Mouse (Mus musculus) urinary bladder, postnatal 4 days (tissue): ENCODE results near the gene Tmcc2.

Experiments
- DNase-seq, 2 experiments: peaks; one replicate each; pipeline ENCODE4 v3.0.0; 2021 to 2022; ENCODE audit warnings: low spot score in 2 of 2

The Tmcc2 gene

DNA sequence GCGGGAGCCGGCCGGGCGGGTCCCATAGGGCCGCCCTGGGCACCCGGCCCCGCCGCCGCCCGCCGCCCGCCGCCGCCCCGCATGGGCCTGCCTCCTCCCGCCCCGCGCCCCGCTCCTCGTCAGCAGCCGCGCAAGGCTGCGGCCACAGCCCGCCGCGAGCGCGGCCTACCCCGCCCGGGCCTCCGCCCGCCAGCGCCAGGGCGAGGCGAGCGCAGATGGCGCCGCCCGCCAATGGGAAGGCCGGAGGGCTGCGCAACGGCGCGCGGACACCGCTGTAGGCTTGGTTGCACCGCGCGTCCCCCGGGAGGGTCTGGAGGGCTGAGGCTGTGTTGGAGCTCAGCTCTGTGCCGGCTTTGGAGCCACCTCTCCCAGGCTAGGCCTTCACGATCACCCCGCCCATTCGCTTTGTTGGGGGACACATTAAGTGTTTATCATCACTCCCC, 520 bp upstream of the Tmcc2 start:
- DNase-seq, result peak in 1 of 2 experiments; percentile 69

DNA sequence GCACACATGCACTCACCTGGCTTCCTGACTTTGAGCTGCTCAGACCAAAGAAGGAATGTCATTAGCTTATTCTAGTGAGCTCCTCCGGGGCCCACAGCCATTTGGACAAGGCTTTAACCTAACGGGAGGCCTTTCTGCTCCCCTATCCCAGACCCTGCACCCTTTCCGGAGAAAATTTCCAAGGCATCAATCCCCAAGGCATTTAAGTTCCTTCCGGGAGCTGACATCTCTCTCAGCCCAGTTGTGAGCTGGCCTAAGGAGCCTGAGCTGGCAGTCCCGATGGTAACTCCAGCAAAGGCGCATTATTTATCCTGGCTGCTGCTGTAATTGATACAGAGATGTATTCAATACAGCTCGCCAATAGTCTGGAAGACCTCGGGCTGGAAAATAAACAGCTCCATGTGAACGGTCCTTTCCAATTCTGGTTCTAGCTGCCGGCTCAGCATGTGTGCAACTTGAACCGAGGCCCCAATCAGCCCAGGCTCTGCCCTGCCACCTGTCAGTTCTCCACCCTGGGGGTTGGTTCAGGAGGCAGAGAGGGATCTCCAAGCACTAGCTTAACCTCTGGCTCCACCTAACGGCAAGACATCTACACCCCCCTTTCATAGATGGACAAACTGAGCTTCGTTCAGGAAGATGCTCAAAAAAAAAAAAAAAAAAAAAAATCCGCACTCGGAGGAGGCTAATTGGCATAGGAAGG, 1.0 kb downstream of the Tmcc2 start:
- DNase-seq, result no peak

DNA sequence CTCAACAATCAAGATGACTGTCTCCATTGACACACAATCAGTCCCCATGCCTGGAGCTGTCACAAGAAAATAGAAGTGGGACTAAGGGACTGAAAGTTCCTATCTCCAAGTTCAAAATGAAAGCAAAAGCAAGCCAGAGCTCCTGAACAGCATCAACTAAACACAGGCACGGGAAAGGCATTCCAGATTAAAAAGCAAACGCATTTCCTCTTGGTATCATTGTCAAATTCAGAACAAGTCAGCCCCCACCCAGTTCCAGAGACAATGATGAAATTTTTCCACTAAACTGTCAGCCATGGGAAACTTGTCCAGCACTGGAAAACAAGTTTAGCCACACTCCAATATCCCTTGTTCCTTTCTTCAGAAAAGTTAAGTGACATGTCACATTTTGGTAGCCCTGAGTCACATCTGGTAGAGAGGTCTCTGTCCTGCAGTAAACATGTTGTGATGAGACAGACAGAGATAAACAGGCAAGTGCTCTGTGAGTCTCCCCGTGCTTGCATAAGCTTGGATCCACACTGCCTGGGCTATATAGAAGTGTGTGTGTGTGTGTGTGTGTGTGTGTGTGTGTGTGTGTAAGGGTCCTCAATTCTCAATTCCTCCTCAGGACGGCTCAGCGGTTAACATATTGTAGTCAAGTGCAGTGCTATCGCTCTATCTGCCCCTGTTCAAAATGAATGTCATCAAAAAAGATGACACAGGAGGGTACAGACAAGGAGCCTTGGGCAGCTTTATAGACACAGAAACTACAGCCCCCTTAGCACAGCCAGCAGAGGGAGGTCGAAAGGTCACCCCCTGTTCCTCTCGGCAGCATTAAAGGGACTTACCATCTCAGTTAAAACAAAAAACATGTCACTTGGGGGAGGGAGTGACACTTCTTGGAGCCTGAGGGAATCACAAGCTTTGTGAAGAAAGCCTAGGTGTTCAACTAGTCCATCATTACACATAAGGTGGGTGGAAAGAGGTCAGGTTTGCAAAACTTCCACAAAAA, 2.0 kb downstream of the Tmcc2 start:
- DNase-seq, result no peak

DNA sequence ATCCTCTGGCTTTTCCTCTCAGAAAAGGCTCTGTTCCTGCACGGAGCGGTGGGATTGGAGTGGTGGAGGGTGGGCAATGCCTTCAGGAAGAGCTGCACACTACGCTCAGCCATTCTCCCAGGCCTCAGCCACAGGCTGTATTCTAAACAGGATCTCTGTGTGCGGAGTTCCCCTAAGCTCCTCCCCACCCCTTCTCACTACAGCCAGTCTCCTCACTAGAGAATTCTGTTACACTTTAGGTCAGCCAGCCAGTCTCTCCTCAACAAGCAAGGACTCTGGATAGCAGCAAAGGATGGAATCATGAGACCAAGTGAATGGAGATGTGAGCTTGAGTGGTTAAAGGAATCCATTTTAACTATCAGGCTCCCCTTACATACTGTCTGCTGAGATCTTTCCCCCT, 3.1 kb downstream of the Tmcc2 start:
- no peak for DNase-seq

DNA sequence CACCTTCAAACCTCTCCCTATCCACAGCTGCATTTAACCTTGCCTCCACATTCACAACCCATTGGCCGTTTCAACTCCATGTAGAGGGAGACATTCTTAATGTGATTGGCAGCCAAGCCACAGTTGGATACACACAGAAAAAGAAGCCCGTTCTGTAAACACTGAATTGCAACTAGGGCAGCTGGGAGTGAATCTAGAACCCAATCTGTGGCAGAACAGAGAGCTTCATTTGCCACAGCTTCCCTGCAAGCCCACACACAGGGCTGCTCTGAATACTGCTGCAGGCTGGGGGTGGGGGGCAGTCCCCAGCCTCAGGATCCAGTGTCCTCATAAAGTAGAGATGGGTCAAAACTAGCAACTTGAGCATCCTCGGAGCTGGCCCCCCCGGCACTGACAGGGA, 4.8 kb downstream of the Tmcc2 start:
- no peak for DNase-seq

DNA sequence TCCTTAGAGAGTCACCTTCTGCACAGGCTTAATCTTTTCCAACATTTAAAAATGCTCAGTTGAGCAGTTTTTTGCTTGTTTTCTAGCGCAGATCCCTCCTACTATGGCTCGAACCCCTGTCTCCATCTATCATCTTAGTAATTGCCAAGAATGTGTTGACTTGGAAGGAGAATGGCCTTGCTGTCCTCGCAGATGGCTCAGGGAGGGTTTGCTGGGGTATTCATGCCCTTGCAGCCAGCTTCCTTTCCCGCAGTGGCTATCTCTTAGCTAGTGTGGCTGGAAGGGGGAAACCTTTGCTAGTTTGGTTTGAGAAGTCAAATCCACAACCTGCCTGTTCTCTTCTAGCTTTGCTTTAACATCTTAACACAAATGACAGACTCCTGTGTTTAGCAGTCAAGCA, 5.4 kb downstream of the Tmcc2 start:
- no peak for DNase-seq

DNA sequence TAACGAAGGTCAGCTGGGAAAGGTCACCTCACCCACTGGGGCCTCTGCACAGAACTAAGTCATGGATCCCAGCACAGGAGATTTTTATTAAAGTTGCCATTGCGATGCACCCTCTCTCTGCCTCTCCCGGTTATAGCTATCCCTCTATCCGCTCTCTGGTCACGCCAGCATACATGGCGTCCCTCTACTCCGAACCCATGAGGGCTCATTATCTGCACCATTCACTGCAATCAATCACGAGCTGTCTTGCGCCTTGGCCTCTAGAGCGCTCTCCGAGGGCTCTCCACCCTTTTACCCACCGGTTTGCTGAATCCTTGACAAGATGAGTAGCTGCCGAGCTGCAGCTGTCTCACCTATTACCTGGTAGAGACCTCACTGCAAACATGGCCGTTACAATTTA, 5.8 kb downstream of the Tmcc2 start:
- DNase-seq, result no peak

DNA sequence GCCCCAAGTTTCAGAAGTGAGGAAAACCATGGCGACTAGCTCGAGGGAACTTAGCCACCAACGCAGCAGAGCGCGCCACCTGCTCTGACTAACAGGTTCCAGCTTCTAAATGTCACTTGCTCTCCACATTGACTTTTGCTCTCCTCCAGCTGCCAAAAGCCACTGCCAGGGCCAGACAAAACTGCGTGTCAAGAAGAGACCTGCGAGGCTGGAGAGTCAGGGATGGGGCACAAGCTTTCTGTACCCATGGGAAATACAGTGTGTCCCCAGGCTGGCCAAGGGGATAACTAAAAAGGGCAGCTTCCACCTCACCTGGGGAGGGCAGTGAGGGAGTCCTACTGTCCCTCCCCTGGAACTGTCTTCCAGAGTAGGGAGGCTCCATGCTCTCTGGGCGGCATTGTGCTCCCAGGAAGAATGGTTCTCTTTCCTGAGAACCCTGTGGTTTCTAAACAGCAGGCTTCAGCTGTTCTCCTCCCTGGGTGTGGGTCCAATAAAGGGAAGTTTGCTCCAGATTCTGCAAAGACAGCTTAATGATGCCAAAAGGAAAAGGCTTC, 7.0 kb downstream of the Tmcc2 start:
- no peak for DNase-seq

DNA sequence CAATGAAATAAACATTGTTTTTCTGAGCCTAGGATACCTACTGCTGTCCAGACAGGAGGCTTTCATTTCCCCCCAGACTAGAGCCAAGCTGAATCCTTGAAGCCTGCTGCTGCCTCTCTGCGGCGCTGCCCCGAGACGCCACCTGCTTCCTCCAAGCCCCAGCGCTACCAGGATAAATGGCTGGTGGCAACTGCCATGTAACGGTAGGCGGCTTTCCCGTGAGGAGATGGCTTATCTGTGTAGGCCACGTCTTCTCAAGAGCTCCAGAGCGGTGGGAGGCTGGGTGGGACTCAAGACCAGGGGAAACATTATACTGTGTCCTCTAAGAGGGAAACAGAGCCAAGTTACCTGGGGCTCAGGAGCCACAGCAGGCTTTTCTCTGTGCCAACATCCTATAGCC, 9.2 kb downstream of the Tmcc2 start:
- DNase-seq, result no peak

DNA sequence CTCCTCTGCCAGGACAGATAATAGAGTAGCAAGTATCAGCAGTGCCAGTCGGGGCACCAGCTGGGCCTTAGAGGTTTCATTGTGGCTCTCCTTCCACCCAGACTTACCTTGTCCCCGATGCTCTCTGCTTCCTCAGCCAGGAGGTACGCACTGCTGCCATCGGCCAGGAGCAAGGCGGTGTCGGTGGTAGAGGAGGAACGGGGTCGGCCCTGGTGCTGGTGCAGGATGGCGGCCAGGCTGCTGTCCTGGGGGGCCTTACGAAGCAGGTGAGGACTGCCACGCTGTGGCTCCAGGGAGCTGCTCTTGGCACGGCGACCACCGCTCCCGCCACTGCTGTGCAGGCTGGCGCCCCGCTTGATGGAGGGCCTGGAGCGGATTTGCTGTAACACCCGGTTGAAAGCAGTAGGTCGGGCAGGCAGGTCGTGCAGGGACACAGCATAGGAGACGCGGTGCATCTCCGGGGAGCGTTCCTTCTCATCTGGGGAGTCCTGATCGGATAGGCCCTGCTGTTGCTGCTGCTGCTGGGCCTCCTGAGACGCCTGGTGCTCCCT, 10.5 kb downstream of the Tmcc2 start:
- no peak for DNase-seq

DNA sequence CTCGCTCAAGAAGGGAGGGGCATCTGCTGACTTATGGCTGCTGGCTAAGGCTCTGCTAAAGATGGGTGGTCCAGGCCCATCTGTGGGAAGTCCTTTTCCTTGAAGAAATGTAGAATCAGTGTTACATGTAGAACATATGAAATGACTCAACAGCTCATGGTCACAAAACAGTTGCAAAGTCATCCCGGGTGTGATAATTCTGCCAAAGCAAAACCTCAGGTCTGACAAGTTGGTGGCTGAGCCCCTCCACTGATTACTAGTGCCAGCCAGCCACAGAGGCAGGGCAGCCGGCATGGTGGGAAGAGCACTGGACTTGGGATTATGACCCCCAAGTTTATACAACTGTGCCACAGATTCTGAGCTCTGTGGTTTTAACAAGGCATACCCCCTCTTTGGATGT, 13.3 kb downstream of the Tmcc2 start:
- no peak for DNase-seq

DNA sequence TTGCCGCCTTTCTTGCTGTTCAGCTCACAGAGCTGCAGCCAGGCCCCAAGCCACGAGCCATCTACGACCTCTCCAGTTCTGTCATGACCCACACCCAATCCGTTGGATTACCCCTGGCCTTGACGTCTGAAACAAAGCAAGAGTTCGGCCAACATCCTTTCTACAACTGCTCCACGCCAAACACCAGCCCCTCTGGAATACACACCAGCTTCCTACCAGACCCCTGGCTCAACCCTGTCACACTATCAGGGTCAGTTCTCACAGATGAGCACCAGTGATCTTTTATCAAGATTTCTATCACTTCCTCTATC, 14.1 kb downstream of the Tmcc2 start:
- no peak for DNase-seq

DNA sequence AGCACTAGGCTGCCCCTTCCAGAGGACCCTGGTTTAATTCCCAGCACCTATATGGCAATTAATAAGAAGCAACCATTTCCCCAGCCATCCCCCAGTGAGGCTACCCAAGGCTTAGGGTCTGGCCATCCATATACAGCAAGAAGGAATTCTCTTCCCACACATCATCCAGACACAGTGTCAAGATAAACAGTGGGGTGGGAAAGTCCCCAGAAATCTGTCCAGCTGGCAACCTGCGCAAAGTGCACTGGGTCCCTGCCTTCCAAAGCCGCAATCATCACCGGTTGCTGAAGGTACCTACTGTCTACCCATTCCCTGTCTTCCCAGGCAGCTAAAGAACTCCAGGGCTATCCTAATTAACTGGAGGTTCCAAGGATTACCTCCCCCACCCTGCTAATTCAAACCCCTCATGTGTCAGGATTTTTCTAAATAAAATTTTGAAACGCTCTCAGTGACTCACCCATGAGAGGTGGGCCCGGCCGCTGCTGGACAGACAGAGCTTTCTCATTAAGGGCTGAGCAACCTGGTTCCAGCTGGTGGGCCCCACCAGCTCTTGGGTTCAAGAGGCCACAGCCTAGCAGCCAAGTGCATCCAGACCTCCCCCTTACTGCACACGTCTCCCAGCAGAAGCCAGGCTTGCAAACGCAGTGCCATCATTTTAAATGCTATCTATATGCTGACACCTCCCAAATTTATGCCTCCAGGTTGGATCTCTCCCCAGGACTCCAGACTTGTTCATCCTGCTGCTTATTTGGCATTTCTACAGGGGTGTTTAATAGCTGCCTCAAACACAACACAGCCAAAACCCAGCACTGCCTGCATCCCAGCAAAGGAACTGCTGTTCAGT, 14.6 kb downstream of the Tmcc2 start:
- DNase-seq, result no peak

DNA sequence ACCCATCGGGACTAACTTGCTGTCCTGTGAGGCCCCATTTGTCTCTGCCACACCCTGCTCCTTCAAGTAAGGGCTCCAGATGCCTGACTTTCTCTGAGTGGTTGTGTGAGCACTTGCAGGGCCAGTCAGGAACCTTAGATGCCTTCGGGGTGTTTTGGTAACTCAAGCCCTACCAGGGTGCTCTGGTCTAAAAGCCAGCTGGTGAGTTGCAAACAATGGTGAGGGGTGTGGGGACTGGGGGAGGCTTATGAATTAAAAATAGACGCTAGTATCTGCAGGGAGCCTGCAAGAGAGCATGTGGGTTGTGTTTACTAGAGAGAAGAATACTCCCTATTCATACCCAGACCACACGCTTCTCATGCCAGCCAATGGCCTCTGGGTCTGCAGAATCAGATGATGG, 15.8 kb downstream of the Tmcc2 start:
- DNase-seq, result no peak

DNA sequence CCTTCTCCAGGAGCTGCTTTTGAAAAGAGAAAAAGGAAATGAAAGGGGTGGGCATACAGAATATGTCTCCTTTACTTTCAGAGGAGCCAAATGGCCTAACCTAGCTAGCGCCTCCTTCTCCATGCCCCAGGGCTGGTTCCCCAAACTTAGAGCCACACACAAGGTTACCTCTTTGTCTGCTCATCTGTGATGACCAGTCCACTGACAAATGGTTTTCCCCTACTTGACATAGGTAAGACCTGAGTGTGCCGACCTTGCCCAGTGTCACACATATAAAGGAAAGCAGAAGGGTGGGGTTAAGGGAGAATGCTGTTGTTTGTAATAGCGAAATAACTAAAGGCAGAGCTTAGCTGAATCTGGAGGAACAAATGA, 16.2 kb downstream of the Tmcc2 start:
- DNase-seq, result no peak

DNA sequence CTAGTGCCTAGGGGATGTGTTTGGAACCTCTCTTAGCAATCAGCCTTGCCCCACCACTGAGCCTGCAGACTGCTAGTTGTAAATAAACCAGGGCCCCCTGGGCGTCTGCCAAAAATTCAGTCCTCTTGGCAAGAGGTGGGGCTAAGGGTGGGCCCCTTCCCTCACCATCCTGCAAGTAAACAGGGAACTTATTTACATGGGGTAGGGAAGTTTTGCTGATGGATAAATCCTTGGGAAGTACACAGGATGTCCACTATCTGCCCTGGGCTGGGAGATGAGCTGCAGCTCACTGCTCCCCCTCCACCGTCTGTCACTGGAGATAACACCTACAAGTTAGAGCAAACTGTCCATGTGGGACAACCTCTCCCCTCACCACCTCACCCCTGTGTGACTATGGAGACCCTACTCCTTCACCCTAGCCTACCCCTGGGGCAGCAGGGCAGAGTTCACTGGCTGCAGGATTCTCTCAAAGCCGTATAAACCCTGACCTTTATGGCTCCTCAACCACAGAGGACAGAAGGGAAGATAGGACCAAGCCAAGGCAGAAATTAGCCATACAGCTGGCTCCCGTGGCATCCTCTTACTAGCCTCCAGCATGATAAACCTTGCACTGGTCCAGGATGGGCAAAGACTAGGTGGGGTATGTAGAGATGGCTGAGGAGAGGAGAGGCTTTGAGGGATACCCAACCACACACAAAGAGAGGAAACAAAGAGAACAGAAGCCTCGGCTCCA, 16.8 kb downstream of the Tmcc2 start:
- DNase-seq, result no peak

DNA sequence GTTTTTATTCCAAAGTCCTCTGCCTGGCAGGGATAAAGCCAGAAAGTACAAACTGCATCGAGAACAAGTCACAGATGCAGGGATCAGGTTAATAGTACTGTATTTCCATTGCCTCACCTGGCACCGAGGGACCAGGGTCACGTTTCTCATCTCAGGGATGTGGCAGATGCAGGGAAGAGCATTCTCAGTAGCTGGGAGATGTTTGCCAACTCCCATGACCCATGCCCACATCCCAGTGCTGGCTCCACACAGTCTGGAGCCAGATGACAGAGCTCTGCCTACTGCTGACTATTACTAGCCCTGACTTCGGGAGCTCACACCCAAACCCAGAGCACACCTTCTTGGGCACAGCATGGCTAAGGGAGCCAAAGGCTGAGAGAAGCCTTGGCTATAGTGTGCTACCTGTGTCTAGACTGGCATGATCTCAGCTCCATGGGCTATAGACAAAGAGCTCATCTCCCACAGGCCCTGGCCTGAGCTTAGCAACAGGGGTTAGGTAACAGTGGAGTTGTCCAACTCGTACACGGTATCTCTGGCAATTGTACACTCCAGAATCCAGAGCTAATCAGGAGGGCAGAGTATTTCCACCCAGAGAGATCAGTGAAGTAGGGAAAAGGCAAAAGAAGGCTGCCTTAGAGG, 18.1 kb downstream of the Tmcc2 start:
- no peak for DNase-seq

DNA sequence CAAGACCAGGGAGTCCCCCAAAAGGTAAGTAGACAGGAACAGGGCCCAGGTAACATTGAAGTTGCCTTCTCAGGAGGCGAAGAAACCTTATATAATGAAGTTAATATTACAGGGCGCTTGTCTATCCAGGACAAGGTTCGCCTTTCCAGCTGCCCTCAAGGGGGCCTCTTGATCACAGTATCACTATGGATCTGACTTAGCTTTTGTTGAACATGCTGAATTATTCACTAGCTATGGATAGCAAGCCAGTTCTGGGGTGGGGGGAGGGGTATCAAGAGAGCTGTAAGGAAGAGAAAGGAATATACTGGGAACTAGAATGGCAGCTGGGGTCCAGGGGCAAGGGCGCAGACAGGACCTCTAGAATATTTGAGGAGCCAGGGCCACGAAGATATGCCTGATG, 18.7 kb downstream of the Tmcc2 start:
- DNase-seq, result no peak

DNA sequence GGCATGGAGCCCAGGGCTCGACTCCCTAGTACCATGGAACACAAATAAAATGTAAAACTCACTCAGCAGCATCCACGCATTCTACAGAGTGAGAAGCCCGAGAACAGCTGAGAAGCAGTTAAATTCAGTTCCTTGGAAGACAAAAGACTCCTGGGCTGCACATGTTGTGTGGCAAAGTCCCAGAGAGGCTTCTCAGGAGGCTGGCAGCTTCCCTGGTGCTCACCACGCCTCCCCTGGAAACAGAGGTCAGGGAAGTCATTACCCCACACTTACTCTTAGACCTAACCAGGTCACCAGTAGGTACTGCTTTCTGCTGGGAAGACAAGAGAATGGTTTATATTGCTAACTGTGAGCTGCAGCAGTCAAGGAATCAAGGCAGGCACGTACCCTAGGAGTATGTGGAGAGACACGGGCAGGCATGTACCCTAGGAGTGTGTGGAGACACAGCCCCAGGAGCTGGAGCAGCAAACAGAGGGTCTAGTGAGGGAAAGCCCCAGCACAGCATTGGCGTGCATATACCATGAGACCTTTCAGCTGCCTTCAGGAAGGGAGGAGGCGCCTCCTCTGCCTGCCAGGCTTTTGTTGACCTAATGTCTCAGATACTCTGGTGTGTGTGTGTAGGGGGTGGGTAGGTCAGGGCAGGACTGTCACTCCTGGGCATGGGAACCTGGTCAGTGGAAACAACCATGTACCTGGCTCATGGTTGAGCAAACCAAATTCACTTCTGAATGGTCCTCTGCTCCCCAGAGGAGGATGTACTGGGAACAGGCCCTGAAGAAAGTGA, 19.6 kb downstream of the Tmcc2 start:
- DNase-seq, result no peak

DNA sequence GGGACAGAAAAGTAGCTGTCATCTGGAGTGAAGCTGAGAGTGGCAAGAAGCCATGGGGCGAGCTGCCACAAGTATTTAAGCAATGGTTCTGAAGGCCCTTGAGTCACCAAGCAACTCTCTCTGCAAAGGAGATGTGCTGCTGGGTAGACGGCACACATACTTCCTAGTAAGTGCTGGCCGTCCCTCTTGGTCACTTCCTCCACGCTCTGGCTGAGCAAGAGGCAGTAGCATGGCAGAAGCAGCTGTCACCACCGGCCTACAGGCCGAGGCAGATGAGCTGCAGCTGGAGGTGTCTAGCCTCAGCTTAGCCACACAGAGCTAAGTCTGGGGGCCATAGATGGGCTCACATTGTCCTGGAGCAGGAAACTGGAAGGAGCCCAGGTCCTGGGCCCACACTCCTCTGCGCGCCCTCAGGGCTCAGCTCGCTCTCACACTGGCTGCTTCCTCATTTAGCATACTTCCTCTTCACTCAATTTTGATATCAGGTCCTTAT, 20.4 kb downstream of the Tmcc2 start:
- no peak for DNase-seq
